23 mouse cellular contexts compared by ENCODE assay signal in genomic region chr19:45696281-45696600, GRCm38 (mm10). TPM values are rescaled to one million over a fixed set of nuclear protein-coding genes. Genes with fewer than 3 reads are reported as not detected.
DNase-seq lines count a peak whose midpoint lies in the region; ATAC-seq and TF ChIP-seq lines count a peak whose summit lies in the region.
"Had no signal": no experiment of that assay in that cellular context is flagged by ENCODE, and none has a peak within 500 bp of the region (broad histone marks: within the 10 kb centered on the region; RNA-seq: fewer than 3 reads in every experiment).

No protein-coding gene starts in this region.

- H3K36me3 ChIP-seq in kidney, embryonic 16.5 days (ENCODE audit: insufficient read depth, low read length): no peaks in the 10 kb centered on the region
- no peaks in the 10 kb centered on the region for H3K36me3 ChIP-seq in kidney, embryonic 14.5 days (ENCODE audit: control insufficient read depth, insufficient read depth, low read length)
- H3K36me3 ChIP-seq in heart, embryonic 15.5 days: no peaks in the 10 kb centered on the region
- no peaks in the 10 kb centered on the region for H3K36me3 ChIP-seq in intestine, postnatal 0 days (ENCODE audit: control insufficient read depth, insufficient read depth)
- H3K36me3 ChIP-seq: hindbrain, embryonic 12.5 days; midbrain, embryonic 12.5 days had no signal

- WGBS in kidney, embryonic 16.5 days: 16% methylated on average over 6 of the region's 6 CpGs
- WGBS in kidney, embryonic 14.5 days: 16% methylated on average over 6 of the region's 6 CpGs
- WGBS in heart, embryonic 15.5 days: 11% methylated on average over 6 of the region's 6 CpGs
- 31% methylated on average over 6 of the region's 6 CpGs for WGBS in intestine, postnatal 0 days

- H3K4me3 ChIP-seq in kidney, embryonic 16.5 days (ENCODE audit: low read length): no peak overlapping the region
- H3K4me3 ChIP-seq in kidney, embryonic 14.5 days (ENCODE audit: low read length): no peak overlapping the region
- 0 out of 2 replicates have a peak overlapping the region, but pooled peaks have one; percentile 1 for H3K4me3 ChIP-seq in heart, embryonic 15.5 days
- H3K4me3 ChIP-seq in intestine, postnatal 0 days (ENCODE audit: low read depth, low read length): no peak overlapping the region
- H3K4me3 ChIP-seq: hindbrain, embryonic 12.5 days; midbrain, embryonic 12.5 days; myocyte had no signal

- no peak overlapping the region for H3K27ac ChIP-seq in kidney, embryonic 16.5 days (ENCODE audit: low read length)
- no peak overlapping the region for H3K27ac ChIP-seq in kidney, embryonic 14.5 days (ENCODE audit: low read depth, low read length)
- peak overlapping the region; percentile 75 for H3K27ac ChIP-seq in heart, embryonic 15.5 days
- H3K27ac ChIP-seq in intestine, postnatal 0 days (ENCODE audit: low read depth, low read length): no peak overlapping the region
- H3K27ac ChIP-seq: hindbrain, embryonic 12.5 days; macrophage; midbrain, embryonic 12.5 days had no signal

- H3K4me1 ChIP-seq in kidney, embryonic 16.5 days (ENCODE audit: insufficient read depth, low read length): peaks cover 8% of the 10 kb centered on the region
- H3K4me1 ChIP-seq in kidney, embryonic 14.5 days (ENCODE audit: control insufficient read depth, insufficient read depth, low read length): 0 out of 2 replicates have a peak, but pooled peaks cover 5% of the 10 kb centered on the region
- peaks cover 16% of the 10 kb centered on the region for H3K4me1 ChIP-seq in heart, embryonic 15.5 days (replicated peaks)
- H3K4me1 ChIP-seq in intestine, postnatal 0 days (replicated peaks; ENCODE audit: control insufficient read depth, insufficient read depth, low read length): no peaks in the 10 kb centered on the region

- TF ChIP-seq CTCF in intestine, postnatal 0 days (IDR thresholded peaks at IDR 0.05; ENCODE audit: low read depth): no peak

- no peak overlapping the region for H3K9ac ChIP-seq in kidney, embryonic 16.5 days (replicated peaks; ENCODE audit: low read length)
- H3K9ac ChIP-seq in kidney, embryonic 14.5 days (ENCODE audit: low read depth, low read length): no peak overlapping the region; the same call in 1 of the 2 replicates
- H3K9ac ChIP-seq in heart, embryonic 15.5 days: no peak overlapping the region
- H3K9ac ChIP-seq in intestine, postnatal 0 days (ENCODE audit: low read depth, low read length): no peak overlapping the region
- H3K9ac ChIP-seq: hindbrain, embryonic 12.5 days; liver, postnatal 0 days had no signal

- no peaks in the 10 kb centered on the region; the same call in 1 of the 2 replicates for H3K9me3 ChIP-seq in kidney, embryonic 16.5 days (ENCODE audit: low read length)
- no peaks in the 10 kb centered on the region for H3K9me3 ChIP-seq in kidney, embryonic 14.5 days (ENCODE audit: control insufficient read depth, low read length)
- no peaks in the 10 kb centered on the region for H3K9me3 ChIP-seq in heart, embryonic 15.5 days (replicated peaks)
- H3K9me3 ChIP-seq in intestine, postnatal 0 days (ENCODE audit: control insufficient read depth): no peaks in the 10 kb centered on the region
- H3K9me3 ChIP-seq: hindbrain, embryonic 12.5 days; midbrain, embryonic 12.5 days had no signal

- peak overlapping the region; percentile 14; the same call in 1 of the 2 replicates for H3K4me2 ChIP-seq in kidney, embryonic 16.5 days (replicated peaks; ENCODE audit: low read depth, low read length)
- H3K4me2 ChIP-seq in kidney, embryonic 14.5 days (replicated peaks; ENCODE audit: low read depth, low read length): no peak overlapping the region; the same call in 1 of the 2 replicates
- peak overlapping the region; percentile 43 for H3K4me2 ChIP-seq in heart, embryonic 15.5 days
- H3K4me2 ChIP-seq in intestine, postnatal 0 days (replicated peaks; ENCODE audit: low read depth): no peak overlapping the region

- H3K27me3 ChIP-seq in kidney, embryonic 16.5 days (ENCODE audit: insufficient read depth, low read length): no peaks in the 10 kb centered on the region
- peaks cover 2% of the 10 kb centered on the region; the same call in 1 of the 2 replicates for H3K27me3 ChIP-seq in kidney, embryonic 14.5 days (ENCODE audit: control insufficient read depth, insufficient read depth, low read length)
- no peaks in the 10 kb centered on the region for H3K27me3 ChIP-seq in heart, embryonic 15.5 days
- H3K27me3 ChIP-seq in intestine, postnatal 0 days (replicated peaks; ENCODE audit: control insufficient read depth, insufficient read depth, low read length): no peaks in the 10 kb centered on the region
- H3K27me3 ChIP-seq: Patski had no signal

- no peak for ATAC-seq in kidney, embryonic 16.5 days (ENCODE audit: low FRiP score, low TSS enrichment)
- ATAC-seq in kidney, embryonic 14.5 days (ENCODE audit: low FRiP score, low TSS enrichment): no peak
- ATAC-seq in heart, embryonic 15.5 days (replicated peaks; ENCODE audit: insufficient number of reproducible peaks, insufficient read depth, low FRiP score, low read depth): no peak; the same call in 1 of the 2 replicates
- ATAC-seq in intestine, postnatal 0 days: no peak
- ATAC-seq: activated CD4-positive, CD25-positive, alpha-beta regulatory T cell, adult 4 months; forebrain, embryonic 14.5 days; inflammation-experienced regulatory T-cells, adult 6 months; liver, postnatal 0 days; Patski had no signal

- peak; percentile 9 for DNase-seq in urinary bladder, postnatal 25 days (ENCODE audit: low spot score)
- no peak for DNase-seq in urinary bladder, adult 2 months (ENCODE audit: low spot score)
- DNase-seq in cerebellum, postnatal 14 days: no peak
- DNase-seq: adrenal gland, postnatal 14 days; cerebellum, adult 11-12 months; liver; liver, postnatal 0 days; spleen, adult 18-20 months; thymus, adult 18-20 months had no signal

RNA-seq across cellular contexts. Expression of gene Fbxw4, which starts 36.1 kb away (rescaled TPM):
- polyA plus RNA-seq in kidney, embryonic 16.5 days (2015; fragmentation: Nextera tagmentation; extraction: Ambion mirVana): 7.2 and 7.9 TPM in 2 replicates
- 7.2 and 8.3 TPM in 2 replicates for polyA plus RNA-seq in kidney, embryonic 14.5 days (2014; fragmentation: Nextera tagmentation; extraction: Ambion mirVana)
- 36.3 and 42.0 TPM in 2 replicates for polyA plus RNA-seq in urinary bladder, adult 2 months (2012; rRNA removed)
- 3.5 and 7.7 TPM in 2 replicates for polyA plus RNA-seq in heart, embryonic 15.5 days (2015; fragmentation: Nextera tagmentation; extraction: Ambion mirVana)
- polyA plus RNA-seq in intestine, postnatal 0 days (2015; fragmentation: Nextera tagmentation; extraction: Ambion mirVana): 2.6 and 3.3 TPM in 2 replicates

RNA-seq across cellular contexts. Expression of gene Fgf8, which starts 46.5 kb away (rescaled TPM):
- polyA plus RNA-seq in kidney, embryonic 16.5 days (2015; fragmentation: Nextera tagmentation; extraction: Ambion mirVana): 13.0 and 15.5 TPM in 2 replicates
- 25.1 and 29.3 TPM in 2 replicates for polyA plus RNA-seq in kidney, embryonic 14.5 days (2014; fragmentation: Nextera tagmentation; extraction: Ambion mirVana)
- not detected in 2 replicates for polyA plus RNA-seq in urinary bladder, adult 2 months (2012; rRNA removed)
- polyA plus RNA-seq in heart, embryonic 15.5 days (2015; fragmentation: Nextera tagmentation; extraction: Ambion mirVana): 0.47 and 0.52 TPM in 2 replicates
- not detected in 2 replicates for polyA plus RNA-seq in intestine, postnatal 0 days (2015; fragmentation: Nextera tagmentation; extraction: Ambion mirVana)
- polyA plus RNA-seq: activated CD4-positive, CD25-positive, alpha-beta regulatory T cell, adult 4 months; cortical plate, adult 2 months; inflammation-experienced regulatory T-cells, adult 6 months; liver, postnatal 0 days; macrophage; myocyte; stomach, embryonic 14.5 days had no signal

RNA-seq across cellular contexts. Expression of gene Npm3, which starts 53.1 kb away (rescaled TPM):
- 16.3 and 18.1 TPM in 2 replicates for polyA plus RNA-seq in kidney, embryonic 16.5 days (2015; fragmentation: Nextera tagmentation; extraction: Ambion mirVana)
- 21.4 and 111 TPM in 2 replicates for polyA plus RNA-seq in kidney, embryonic 14.5 days (2014; fragmentation: Nextera tagmentation; extraction: Ambion mirVana)
- polyA plus RNA-seq in urinary bladder, adult 2 months (2012; rRNA removed): 65.7 and 70.7 TPM in 2 replicates
- 8.4 and 9.1 TPM in 2 replicates for polyA plus RNA-seq in heart, embryonic 15.5 days (2015; fragmentation: Nextera tagmentation; extraction: Ambion mirVana)
- 8.5 and 9.0 TPM in 2 replicates for polyA plus RNA-seq in intestine, postnatal 0 days (2015; fragmentation: Nextera tagmentation; extraction: Ambion mirVana)

Comparison
In these comparisons a context has a peak if more than half of its experiments do, and no peak if none do; other contexts are left out.
1. H3K4me2 ChIP-seq: peak in kidney, embryonic 16.5 days (single experiment) and heart, embryonic 15.5 days (single experiment); none in kidney, embryonic 14.5 days (single experiment) and intestine, postnatal 0 days (single experiment).